Mouse (Mus musculus): ENCODE results near the gene Llph.

Llph gene

DNA sequence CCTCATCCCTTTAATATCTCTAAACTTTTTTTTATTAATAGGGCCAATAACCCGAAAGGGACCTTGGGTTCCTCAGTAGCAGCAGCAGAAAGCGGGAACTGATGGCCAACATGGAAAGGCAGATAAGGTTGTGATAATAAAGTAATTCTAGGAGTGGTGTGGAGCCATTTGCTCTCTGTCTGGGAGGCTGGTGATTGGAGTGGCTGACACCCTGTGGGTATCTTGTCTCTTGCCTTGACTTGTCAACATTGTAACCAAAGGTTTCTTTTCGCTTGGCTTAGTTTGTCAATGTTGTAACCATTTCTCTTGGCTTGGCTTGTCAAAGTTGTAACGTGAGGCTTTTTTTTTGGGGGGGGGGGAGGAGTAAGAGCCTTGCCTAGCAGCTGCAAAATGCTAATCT is 53.5 kb downstream of the Llph start:
- no peak for DNase-seq

DNA sequence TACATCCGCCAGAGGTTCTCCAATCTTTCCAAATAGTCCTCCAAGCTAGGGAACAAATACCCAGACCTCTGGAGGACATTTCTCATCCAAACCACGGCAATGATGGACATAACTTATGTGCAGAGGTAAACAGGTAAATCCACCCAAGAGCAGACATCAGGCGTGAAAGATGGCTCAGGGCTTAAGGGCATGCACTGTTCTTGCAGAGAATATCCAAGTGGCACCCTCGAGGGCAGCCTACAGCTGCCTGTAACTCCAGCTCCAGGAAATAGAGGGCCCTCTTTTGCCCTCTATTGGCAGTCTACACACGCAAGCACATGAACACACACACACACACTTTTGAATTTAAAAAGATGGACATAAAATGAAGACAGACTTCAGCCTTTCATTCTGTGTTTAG is 54.8 kb downstream of the Llph start:
- DNase-seq: no peak

Measured in cerebellum, adult 11-12 months (tissue).